In genomic region chr13:96457566-96457965, GRCm38 (mm10) we compare ENCODE assay signal across 23 mouse cellular contexts. TPM values are rescaled to one million over a fixed set of nuclear protein-coding genes. Genes with fewer than 3 reads are reported as not detected.
"Had no signal": no experiment of that assay in that cellular context is flagged by ENCODE, and none has a peak within 500 bp of the region (broad histone marks: within the 10 kb centered on the region; RNA-seq: fewer than 3 reads in every experiment).

No protein-coding gene starts in this region.

- ATAC-seq: midbrain, embryonic 16.5 days had no signal

- H3K9me3 ChIP-seq: megakaryocyte, embryonic 14.5 days; midbrain, embryonic 12.5 days; neural tube, embryonic 12.5 days had no signal

- H3K4me3 ChIP-seq: megakaryocyte, embryonic 14.5 days; midbrain, embryonic 12.5 days; neural tube, embryonic 12.5 days had no signal

- DNase-seq: lung, adult 18-20 months; lung, embryonic 14.5 days; lung, postnatal 14 days; lung, postnatal 36 days; midbrain, embryonic 14.5 days; right cerebral cortex, postnatal 14 days; spleen, adult 18-20 months; thymus, adult 18-20 months; thymus, postnatal 14 days; thymus, postnatal 36 days had no signal

- H3K27ac ChIP-seq: macrophage; midbrain, embryonic 12.5 days; neural tube, embryonic 12.5 days had no signal

- H3K4me1 ChIP-seq: megakaryocyte, embryonic 14.5 days; midbrain, embryonic 12.5 days; neural tube, embryonic 12.5 days had no signal

- H3K4me2 ChIP-seq: lung, embryonic 14.5 days; midbrain, embryonic 12.5 days; neural tube, embryonic 12.5 days had no signal

- H3K27me3 ChIP-seq: midbrain, embryonic 12.5 days; neural tube, embryonic 12.5 days had no signal

- H3K9ac ChIP-seq: lung, embryonic 14.5 days; midbrain, embryonic 12.5 days; neural tube, embryonic 12.5 days had no signal

- H3K36me3 ChIP-seq: midbrain, embryonic 12.5 days; neural tube, embryonic 12.5 days had no signal

RNA-seq across cellular contexts. Expression of gene Ankdd1b, which starts 13.4 kb away (rescaled TPM):
- total RNA-seq: neutrophil, adult 5-6 weeks had no signal
- polyA plus RNA-seq: liver, embryonic 16.5 days; lung, embryonic 14.5 days; macrophage; midbrain, embryonic 12.5 days; midbrain, embryonic 14.5 days; midbrain, embryonic 16.5 days; neural tube, embryonic 14.5 days had no signal

RNA-seq across cellular contexts. Expression of gene Gm17622, which starts 33.0 kb away (rescaled TPM):
- total RNA-seq: megakaryocyte progenitor cell, adult 5-6 weeks; neutrophil, adult 5-6 weeks had no signal
- polyA plus RNA-seq: liver, embryonic 16.5 days; lung, embryonic 14.5 days; lung, embryonic 16.5 days; macrophage; midbrain, embryonic 12.5 days; midbrain, embryonic 14.5 days; midbrain, embryonic 16.5 days; neural tube, embryonic 12.5 days; neural tube, embryonic 14.5 days; stomach, embryonic 14.5 days; stomach, embryonic 16.5 days; thymus, postnatal 0 days had no signal
